Mouse (Mus musculus) small intestine, adult 2 months (tissue): ENCODE data around the gene Lix1l. TPM values are rescaled to one million over a fixed set of nuclear protein-coding genes. Genes with fewer than 3 reads are reported as not detected.

Source experiments
- H3K27ac ChIP-seq: fragments of 200-500 bp; 2 replicates; pipeline ENCODE4 v1.5.1; 2012; ENCODE audit warnings: low read depth, low read length, control low read depth, inconsistent platforms; ENCODE audit not compliant: insufficient read depth
- H3K27me3 ChIP-seq: fragments of 200-500 bp; 2 replicates; pipeline ENCODE4 v1.6.1; 2012; ENCODE audit warnings: mild to moderate bottlenecking, moderate library complexity, low read length, inconsistent platforms; ENCODE audit not compliant: control insufficient read depth, insufficient read depth
- H3K36me3 ChIP-seq: fragments of 200-500 bp; 2 replicates; pipeline ENCODE4 v1.6.1; 2012; ENCODE audit warnings: mild to moderate bottlenecking, low read length, control low read depth, inconsistent platforms; ENCODE audit not compliant: control insufficient read depth, insufficient read depth
- H3K4me1 ChIP-seq: fragments of 200-500 bp; 2 replicates; pipeline ENCODE4 v1.6.1; 2012; ENCODE audit warnings: low read length, inconsistent platforms, mixed read lengths; ENCODE audit not compliant: control insufficient read depth, insufficient read depth, insufficient read length
- H3K4me3 ChIP-seq: fragments of 200-500 bp; 2 replicates; pipeline ENCODE4 v1.5.1; 2012; ENCODE audit warnings: low read depth, mild to moderate bottlenecking, control low read depth, inconsistent platforms, low read length, moderate library complexity
- CTCF ChIP-seq: fragments of 200-500 bp; IDR thresholded peaks from 2 replicates; pipeline ENCODE4 v1.5.1; 2012; ENCODE audit warnings: low read depth, mild to moderate bottlenecking, control low read depth, inconsistent platforms, low read length, moderate library complexity, mixed read lengths; ENCODE audit not compliant: insufficient replicate concordance, insufficient read length; ENCODE audit errors: extremely low read depth
- POLR2A ChIP-seq: fragments of 200-500 bp; IDR thresholded peaks from 2 replicates; pipeline ENCODE4 v1.6.1; 2012; ENCODE audit warnings: low read depth, mild to moderate bottlenecking, control low read depth, inconsistent platforms, low read length, moderate library complexity
- WGBS: fragments of 180-500 bp; shearing (Covaris S2); methylation state at CpG from one replicate; pipeline ENCODE4 v1.1.7; 2018; 5-methylcytosine and 5-hydroxymethylcytosine counted together
- polyA plus RNA-seq: library from polyadenylated mRNA; depleted of rRNA; stranded (reverse); fragments of >200 nt; gene quantifications from 2 replicates; pipeline ENCODE4 v1.2.3, GENCODE M21; 2012; rRNA removed

Lix1l gene
- polyA plus RNA-seq, result 2.9 and 7.6 TPM in 2 replicates

- H3K27ac ChIP-seq, result peak within 1 kb of the TSS; percentile 34
These were observed at the start of gene Lix1l for GRCm38 (mm10) chr3:96600639-96601250. Gene Lix1l, plus strand, starts transcription at chr3:96601149.

GRCm38 (mm10) chr3:96551203-96551602 is 49.7 kb upstream of the Lix1l start:
- Histone ChIP-seq H3K27me3 (no peaks in the 10 kb centered on the region), H3K4me1 (peaks cover 10% of the 10 kb centered on the region), H3K4me3 (no peak overlapping the region), H3K27ac (peak overlapping the region; percentile 61; the same call in 1 of the 2 replicates), H3K36me3 (no peaks in the 10 kb centered on the region)
- peak; percentile 20; the same call in 1 of the 2 replicates for TF ChIP-seq CTCF
- no peak for TF ChIP-seq POLR2A
- WGBS, result 2% methylated on average over 8 of the region's 8 CpGs

More at GRCm38 (mm10) chr3:96600639-96601250, at the start of gene Lix1l:
- Histone ChIP-seq H3K36me3 (no peaks in the 10 kb centered on the region), H3K27me3 (peaks cover 47% of the 10 kb centered on the region), H3K4me3 (peak within 1 kb of the TSS; percentile 78), H3K4me1 (peaks cover 11% of the 10 kb centered on the region; the same call in 1 of the 2 replicates)
- WGBS, result 2% methylated on average over 27 of the region's 27 CpGs
- TF ChIP-seq POLR2A, result peak; percentile 46
- no peak for TF ChIP-seq CTCF

- TF ChIP-seq POLR2A, result no peak
- no peak for TF ChIP-seq CTCF
- no peak overlapping the region for H3K4me3 ChIP-seq
- H3K27me3 ChIP-seq, result no peaks in the 10 kb centered on the region
- 19% methylated on average over 7 of the region's 7 CpGs for WGBS
- H3K27ac ChIP-seq, result peak overlapping the region; percentile 61
- H3K36me3 ChIP-seq, result no peaks in the 10 kb centered on the region
- peaks cover 10% of the 10 kb centered on the region for H3K4me1 ChIP-seq
These were observed 49.1 kb upstream of the Lix1l start for GRCm38 (mm10) chr3:96551890-96552289.

GRCm38 (mm10) chr3:96553601-96554000 is 47.3 kb upstream of the Lix1l start:
- H3K4me3 ChIP-seq, result no peak overlapping the region
- TF ChIP-seq POLR2A (no peak), CTCF (no peak)
- H3K36me3 ChIP-seq, result peaks cover under 1% of the 10 kb centered on the region
- peak overlapping the region; percentile 95; the same call in 1 of the 2 replicates for H3K27ac ChIP-seq
- 23% methylated on average over 6 of the region's 6 CpGs for WGBS
- H3K27me3 ChIP-seq, result no peaks in the 10 kb centered on the region
- peaks cover 10% of the 10 kb centered on the region for H3K4me1 ChIP-seq

- Histone ChIP-seq H3K27ac (peak overlapping the region; percentile 95), H3K36me3 (peaks cover 6% of the 10 kb centered on the region), H3K4me3 (no peak overlapping the region), H3K27me3 (no peaks in the 10 kb centered on the region), H3K4me1 (peaks cover 10% of the 10 kb centered on the region)
- WGBS, result 42% methylated on average over 6 of the region's 6 CpGs
- no peak for TF ChIP-seq POLR2A
- TF ChIP-seq CTCF, result no peak
These were observed 46.7 kb upstream of the Lix1l start for GRCm38 (mm10) chr3:96554251-96554650.

GRCm38 (mm10) chr3:96555041-96555596 is 45.8 kb upstream of the Lix1l start:
- TF ChIP-seq POLR2A (no peak; the same call in 1 of the 2 replicates), CTCF (no peak)
- peaks cover 15% of the 10 kb centered on the region for H3K36me3 ChIP-seq
- 13% methylated on average over 12 of the region's 12 CpGs for WGBS

GRCm38 (mm10) chr3:96555999-96556614 is 44.8 kb upstream of the Lix1l start:
- H3K27ac ChIP-seq, result peak overlapping the region; percentile 95
- 25% methylated on average over 15 of the region's 15 CpGs for WGBS
- peaks cover 10% of the 10 kb centered on the region for H3K4me1 ChIP-seq
- TF ChIP-seq CTCF (no peak), POLR2A (no peak)
- H3K27me3 ChIP-seq, result no peaks in the 10 kb centered on the region
- peaks cover 25% of the 10 kb centered on the region for H3K36me3 ChIP-seq
- H3K4me3 ChIP-seq, result no peak overlapping the region

More at GRCm38 (mm10) chr3:96555041-96555596, 45.8 kb upstream of the Lix1l start:
- Histone ChIP-seq H3K27me3 (no peaks in the 10 kb centered on the region), H3K4me3 (no peak overlapping the region), H3K4me1 (peaks cover 10% of the 10 kb centered on the region), H3K27ac (peak overlapping the region; percentile 95)
